Mouse (Mus musculus): ENCODE results near the gene Pdgfb. TPM values are rescaled to one million over a fixed set of nuclear protein-coding genes. Genes with fewer than 3 reads are reported as not detected.

Pdgfb gene
- 21.7 TPM for polyA plus RNA-seq (2012; fragmentation: generic; extraction: Trizol)

- TF ChIP-seq MYOG (IDR thresholded peaks at IDR 0.05; ENCODE audit: control insufficient read depth in 1 of 3, insufficient read depth in 1 of 3, insufficient read length in 2 of 3, low read depth in 2 of 3) (peak; percentile 19 to 93 (median 90)), MYOD1 (IDR thresholded peaks at IDR 0.05; ENCODE audit: control insufficient read depth in 1 of 3, insufficient read length in 2 of 3, low read depth in 2 of 3) (peak in 2 of 3 experiments; percentile 95 to 98), REST (IDR thresholded peaks at IDR 0.05; ENCODE audit: insufficient read depth, insufficient read length) (no peak), USF1 (IDR thresholded peaks at IDR 0.05; ENCODE audit: low read depth) (no peak), SRF (IDR thresholded peaks at IDR 0.05; ENCODE audit: control insufficient read depth, insufficient read length, low read depth) (no peak), TCF12 (IDR thresholded peaks at IDR 0.05; ENCODE audit: insufficient read depth, poor library complexity, severe bottlenecking) (peak; percentile 27), E2F4 (IDR thresholded peaks at IDR 0.05; ENCODE audit: insufficient read depth) (no peak), MAX (IDR thresholded peaks at IDR 0.05; ENCODE audit: low read depth) (no peak), POLR2AphosphoS2 (IDR thresholded peaks at IDR 0.05; ENCODE audit: insufficient read length, low read depth) (peak; percentile 84), TCF3 (IDR thresholded peaks at IDR 0.05; ENCODE audit: insufficient read length, low read depth) (peak; percentile 67), POLR2A (IDR thresholded peaks at IDR 0.05; ENCODE audit: insufficient read length, low read depth) (peak; percentile 85), CEBPB (IDR thresholded peaks at IDR 0.05; ENCODE audit: insufficient read depth, poor library complexity, severe bottlenecking) (no peak)
- H3K36me3 ChIP-seq (ENCODE audit: control insufficient read depth, insufficient read depth): no peaks in the 10 kb centered on the region
- peak within 1 kb of the TSS; percentile 93 for H3K4me2 ChIP-seq (ENCODE audit: low read depth)
- H3K27me3 ChIP-seq (ENCODE audit: control insufficient read depth, insufficient read depth, insufficient read length): no peaks in the 10 kb centered on the region
- H3ac ChIP-seq (ENCODE audit: control insufficient read depth, insufficient read length): peak within 1 kb of the TSS; percentile 44
- H3K4me3 ChIP-seq: peak within 1 kb of the TSS; percentile 92
- H3K79me2 ChIP-seq (ENCODE audit: control insufficient read depth, insufficient read depth): peaks cover 34% of the 10 kb centered on the region
Observed at GRCm38 (mm10) chr15:80014321-80015210, at the start of gene Pdgfb. TSS of gene Pdgfb (minus strand) at chr15:80014977.

- H3K4me3 ChIP-seq: no peak overlapping the region
- no peak for TF ChIP-seq MAX (IDR thresholded peaks at IDR 0.05; ENCODE audit: low read depth)
- no peak for TF ChIP-seq E2F4 (IDR thresholded peaks at IDR 0.05; ENCODE audit: insufficient read depth)
- TF ChIP-seq SRF (IDR thresholded peaks at IDR 0.05; ENCODE audit: control insufficient read depth, insufficient read length, low read depth): no peak
- TF ChIP-seq CEBPB (IDR thresholded peaks at IDR 0.05; ENCODE audit: insufficient read depth, poor library complexity, severe bottlenecking): no peak
- TF ChIP-seq TCF3 (IDR thresholded peaks at IDR 0.05; ENCODE audit: insufficient read length, low read depth): no peak
- no peak for TF ChIP-seq POLR2AphosphoS2 (IDR thresholded peaks at IDR 0.05; ENCODE audit: insufficient read length, low read depth)
- TF ChIP-seq MYOG (IDR thresholded peaks at IDR 0.05; ENCODE audit: control insufficient read depth in 1 of 3, insufficient read depth in 1 of 3, insufficient read length in 2 of 3, low read depth in 2 of 3): peak in 1 of 3 experiments; percentile 56
- no peak for TF ChIP-seq USF1 (IDR thresholded peaks at IDR 0.05; ENCODE audit: low read depth)
- no peak for TF ChIP-seq TCF12 (IDR thresholded peaks at IDR 0.05; ENCODE audit: insufficient read depth, poor library complexity, severe bottlenecking)
- no peak for TF ChIP-seq REST (IDR thresholded peaks at IDR 0.05; ENCODE audit: insufficient read depth, insufficient read length)
- no peak for TF ChIP-seq POLR2A (IDR thresholded peaks at IDR 0.05; ENCODE audit: insufficient read length, low read depth)
- peak in 1 of 3 experiments; percentile 77 for TF ChIP-seq MYOD1 (IDR thresholded peaks at IDR 0.05; ENCODE audit: control insufficient read depth in 1 of 3, insufficient read length in 2 of 3, low read depth in 2 of 3)
- no peak overlapping the region for H3ac ChIP-seq (ENCODE audit: control insufficient read depth, insufficient read length)
- no peaks in the 10 kb centered on the region for H3K79me2 ChIP-seq (ENCODE audit: control insufficient read depth, insufficient read depth)
- H3K4me2 ChIP-seq (ENCODE audit: low read depth): no peak overlapping the region
- no peaks in the 10 kb centered on the region for H3K27me3 ChIP-seq (ENCODE audit: control insufficient read depth, insufficient read depth, insufficient read length)
- H3K36me3 ChIP-seq (ENCODE audit: control insufficient read depth, insufficient read depth): no peaks in the 10 kb centered on the region
Observed at GRCm38 (mm10) chr15:80062821-80063220, 48.0 kb upstream of the Pdgfb start.

DNA sequence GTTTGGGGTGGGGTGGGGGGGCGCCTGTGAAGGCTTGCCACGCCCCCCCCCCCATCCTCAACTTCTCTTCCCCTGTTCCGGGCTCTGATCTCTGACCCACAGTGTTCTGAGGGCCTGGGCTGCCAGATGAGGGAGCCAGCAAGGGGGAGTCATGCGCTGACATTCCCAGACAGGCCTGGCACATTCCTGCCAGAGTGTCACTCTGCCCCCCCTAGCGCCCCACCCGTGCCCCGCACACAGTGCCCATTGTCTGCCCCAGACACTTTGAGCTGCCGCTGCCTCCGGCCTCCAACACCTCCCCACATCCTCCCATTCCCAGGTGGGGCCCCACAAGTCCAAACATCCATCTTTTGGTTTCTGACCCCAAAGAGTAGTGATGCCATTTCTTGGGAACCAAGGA, 47.6 kb upstream of the Pdgfb start:
- no peaks in the 10 kb centered on the region for H3K79me2 ChIP-seq (ENCODE audit: control insufficient read depth, insufficient read depth)

GRCm38 (mm10) chr15:80061071-80061550, 46.3 kb upstream of the Pdgfb start:
- H3K36me3 ChIP-seq (ENCODE audit: control insufficient read depth, insufficient read depth): no peaks in the 10 kb centered on the region
- TF ChIP-seq TCF3 (IDR thresholded peaks at IDR 0.05; ENCODE audit: insufficient read length, low read depth) (no peak), MYOD1 (IDR thresholded peaks at IDR 0.05; ENCODE audit: control insufficient read depth in 1 of 3, insufficient read length in 2 of 3, low read depth in 2 of 3) (peak in 1 of 3 experiments; percentile 43)

More for the DNA sequence above, 47.6 kb upstream of the Pdgfb start:
- H3K36me3 ChIP-seq (ENCODE audit: control insufficient read depth, insufficient read depth): no peaks in the 10 kb centered on the region
- no peak overlapping the region for H3ac ChIP-seq (ENCODE audit: control insufficient read depth, insufficient read length)
- H3K27me3 ChIP-seq (ENCODE audit: control insufficient read depth, insufficient read depth, insufficient read length): no peaks in the 10 kb centered on the region
- no peak overlapping the region for H3K4me3 ChIP-seq
- H3K4me2 ChIP-seq (ENCODE audit: low read depth): no peak overlapping the region
- TF ChIP-seq SRF (IDR thresholded peaks at IDR 0.05; ENCODE audit: control insufficient read depth, insufficient read length, low read depth) (no peak), USF1 (IDR thresholded peaks at IDR 0.05; ENCODE audit: low read depth) (peak; percentile 21), POLR2A (IDR thresholded peaks at IDR 0.05; ENCODE audit: insufficient read length, low read depth) (no peak), MYOD1 (IDR thresholded peaks at IDR 0.05; ENCODE audit: control insufficient read depth in 1 of 3, insufficient read length in 2 of 3, low read depth in 2 of 3) (peak in 1 of 3 experiments; percentile 65), E2F4 (IDR thresholded peaks at IDR 0.05; ENCODE audit: insufficient read depth) (no peak)

More at GRCm38 (mm10) chr15:80061071-80061550, 46.3 kb upstream of the Pdgfb start:
- Histone ChIP-seq H3ac (ENCODE audit: control insufficient read depth, insufficient read length) (no peak overlapping the region), H3K4me2 (ENCODE audit: low read depth) (no peak overlapping the region), H3K79me2 (ENCODE audit: control insufficient read depth, insufficient read depth) (no peaks in the 10 kb centered on the region), H3K27me3 (ENCODE audit: control insufficient read depth, insufficient read depth, insufficient read length) (no peaks in the 10 kb centered on the region), H3K4me3 (no peak overlapping the region)
